Mouse (Mus musculus): ENCODE data around the gene Zswim3.

DNA sequence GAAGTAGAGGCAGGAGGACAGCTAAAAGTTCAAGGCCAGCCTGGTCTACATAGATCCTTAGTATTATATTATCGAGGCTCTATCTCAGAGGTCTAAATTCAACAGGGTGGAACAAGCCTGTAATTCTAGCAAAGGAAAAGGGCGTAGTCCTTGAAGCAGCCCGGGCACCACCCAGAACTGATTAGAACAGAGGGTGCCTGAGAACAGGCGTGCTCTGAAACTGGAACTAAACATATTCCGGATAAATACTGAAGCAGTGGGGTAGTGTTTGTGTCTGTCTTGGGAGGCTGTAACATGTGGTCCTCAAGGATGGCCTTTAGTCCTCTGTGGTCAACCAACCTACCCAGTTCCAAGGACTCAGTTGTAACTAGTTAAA is 30.9 kb upstream of the Zswim3 start:
- TF ChIP-seq CTCF (IDR thresholded peaks at IDR 0.05; ENCODE audit: extremely low read depth, insufficient read depth, low read length) (no peak), POLR2A (IDR thresholded peaks at IDR 0.05; ENCODE audit: extremely low read depth, insufficient read depth, low read length) (no peak)

All from cortical plate, adult 2 months (tissue).